Mouse (Mus musculus) thymus, postnatal 14 days (tissue): ENCODE data around the gene Rbp2.

Source experiments
- DNase-seq: peaks from one replicate; pipeline ENCODE4 v3.0.0; 2021

Gene Rbp2

GRCm38 (mm10) chr9:98485815-98486214 is at the start of gene Rbp2:
Gene Rbp2 (plus strand): TSS chr9:98486115.
- DNase-seq = no peak

- no peak for DNase-seq
Observed at GRCm38 (mm10) chr9:98437819-98438218, 48.1 kb upstream of the Rbp2 start.

GRCm38 (mm10) chr9:98439091-98439490 is 46.8 kb upstream of the Rbp2 start:
- no peak for DNase-seq

- no peak for DNase-seq
Observed at GRCm38 (mm10) chr9:98442638-98443037, 43.3 kb upstream of the Rbp2 start.

GRCm38 (mm10) chr9:98445359-98446149 is 40.4 kb upstream of the Rbp2 start:
- no peak for DNase-seq

- no peak for DNase-seq
Observed at GRCm38 (mm10) chr9:98450976-98451375, 34.9 kb upstream of the Rbp2 start.

GRCm38 (mm10) chr9:98466709-98467108 is 19.2 kb upstream of the Rbp2 start:
- DNase-seq = no peak

GRCm38 (mm10) chr9:98480172-98480749 is 5.7 kb upstream of the Rbp2 start:
- DNase-seq = no peak

GRCm38 (mm10) chr9:98482256-98482655 is 3.7 kb upstream of the Rbp2 start:
- no peak for DNase-seq

- no peak for DNase-seq
Observed at GRCm38 (mm10) chr9:98485020-98485419, 895 bp upstream of the Rbp2 start.

- no peak for DNase-seq
Observed at GRCm38 (mm10) chr9:98487273-98487672, 1.4 kb downstream of the Rbp2 start.

GRCm38 (mm10) chr9:98489532-98489931 is 3.6 kb downstream of the Rbp2 start:
- no peak for DNase-seq

GRCm38 (mm10) chr9:98490128-98490527 is 4.2 kb downstream of the Rbp2 start:
- DNase-seq = no peak

GRCm38 (mm10) chr9:98491071-98491470 is 5.2 kb downstream of the Rbp2 start:
- DNase-seq = no peak

- DNase-seq = no peak
Observed at GRCm38 (mm10) chr9:98492212-98492611, 6.3 kb downstream of the Rbp2 start.

- no peak for DNase-seq
Observed at GRCm38 (mm10) chr9:98492821-98493220, 6.9 kb downstream of the Rbp2 start.

GRCm38 (mm10) chr9:98497157-98497556 is 11.2 kb downstream of the Rbp2 start:
- DNase-seq = no peak

- DNase-seq = no peak
Observed at GRCm38 (mm10) chr9:98497990-98498389, 12.1 kb downstream of the Rbp2 start.

- no peak for DNase-seq
Observed at GRCm38 (mm10) chr9:98498717-98499268, 12.9 kb downstream of the Rbp2 start.

GRCm38 (mm10) chr9:98499601-98500000 is 13.7 kb downstream of the Rbp2 start:
- DNase-seq = no peak

GRCm38 (mm10) chr9:98507480-98507879 is 21.6 kb downstream of the Rbp2 start:
- no peak for DNase-seq

GRCm38 (mm10) chr9:98510363-98511055 is 24.6 kb downstream of the Rbp2 start:
- DNase-seq = no peak

GRCm38 (mm10) chr9:98523872-98524271 is 38.0 kb downstream of the Rbp2 start:
- no peak for DNase-seq
